Mouse (Mus musculus) heart, postnatal 0 days (tissue): ENCODE data around the gene Hnf1b.

Experiments used
- CTCF ChIP-seq: IDR thresholded peaks from 2 replicates; pipeline ENCODE4 v1.5.1; 2016; ENCODE audit warnings: antibody characterized with exemption, control low read depth, low read depth
- EP300 ChIP-seq: IDR thresholded peaks from 2 replicates; pipeline ENCODE4 v1.6.1; 2016; ENCODE audit warnings: antibody characterized with exemption, low read depth

DNA sequence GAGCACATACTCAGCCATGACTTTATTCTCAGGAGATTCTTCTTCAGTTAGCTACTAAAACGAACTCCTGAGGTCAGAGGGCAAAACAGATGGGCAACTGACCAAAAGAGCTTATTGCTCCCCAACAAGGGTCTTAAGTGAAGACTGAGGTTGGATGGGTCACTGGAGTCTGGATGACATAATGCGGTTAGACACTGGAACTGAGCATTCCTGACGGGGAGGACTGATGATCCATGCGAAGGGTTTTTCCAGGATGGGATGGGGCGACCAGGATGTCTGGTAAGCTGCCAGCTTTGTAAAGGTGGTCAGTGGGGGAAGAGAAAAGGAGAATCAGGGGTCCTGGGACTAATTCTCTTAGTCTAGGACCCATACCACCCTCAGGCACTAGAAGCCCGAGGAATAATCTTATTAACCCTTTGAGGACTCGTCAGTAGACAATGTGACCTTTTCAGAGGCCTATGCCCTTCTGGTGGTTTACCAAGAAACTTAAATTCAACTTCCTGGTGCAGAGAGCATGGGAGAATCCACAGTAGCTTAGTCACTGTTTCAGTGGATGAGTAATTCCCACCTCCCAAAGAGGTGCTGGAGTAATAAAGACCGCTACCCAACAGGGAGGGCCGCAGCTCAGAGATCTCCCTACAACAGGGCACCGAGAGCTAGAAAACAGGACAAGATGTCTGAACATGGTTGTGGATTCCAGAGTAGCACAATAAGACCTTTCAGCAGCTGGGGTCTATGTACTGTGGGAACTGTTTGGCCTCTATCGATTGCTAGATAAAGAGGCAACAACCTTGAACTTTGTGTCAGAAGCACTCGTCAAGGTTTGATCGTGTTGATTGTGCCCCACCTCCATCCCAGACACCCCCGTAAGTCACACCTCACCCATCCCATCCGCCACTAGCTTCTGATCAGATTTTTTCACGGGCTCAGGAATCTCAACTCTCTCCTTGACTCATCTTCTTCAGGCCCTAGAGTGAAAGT lies 46.9 kb downstream of the Hnf1b start:
- TF ChIP-seq CTCF (no peak), EP300 (no peak)
